Mouse (Mus musculus) CH12.LX (cell line): Measurements from ENCODE around the gene Hoxd4. TPM values are rescaled to one million over a fixed set of nuclear protein-coding genes. Genes with fewer than 3 reads are reported as not detected.

ENCODE experiments used
- DNase-seq: peaks from one replicate; pipeline ENCODE4 v3.0.0-alpha.2; 2013; ENCODE audit errors: extremely low read depth
- H3K27ac ChIP-seq: 2 replicates; pipeline ENCODE4 v1.5.1; 2012; ENCODE audit warnings: low read depth, mild to moderate bottlenecking, control low read depth, moderate library complexity; ENCODE audit not compliant: insufficient read depth
- H3K27me3 ChIP-seq: replicated peaks from 2 replicates; pipeline ENCODE3; 2012; ENCODE audit warnings: inconsistent platforms
- H3K36me3 ChIP-seq, 2 experiments: replicated peaks in 1 of 2; 2 replicates each; pipeline versions ENCODE3 to v1.6.1; 2012; ENCODE audit warnings: inconsistent platforms in 1 of 2, low read length in 1 of 2, mild to moderate bottlenecking in 1 of 2, mixed read lengths in 1 of 2, moderate library complexity in 1 of 2; ENCODE audit not compliant: control insufficient read depth in 1 of 2, insufficient read depth in 1 of 2
- H3K4me1 ChIP-seq, 2 experiments: 2 replicates each; pipeline ENCODE4 v1.6.1; 2012; ENCODE audit warnings: inconsistent platforms in 1 of 2, moderate library complexity in 1 of 2; ENCODE audit not compliant: insufficient read depth in 2 of 2, control insufficient read depth in 1 of 2
- H3K4me2 ChIP-seq: 2 replicates; pipeline ENCODE4 v1.6.1; 2012; ENCODE audit warnings: low read depth, mild to moderate bottlenecking, control low read depth; ENCODE audit not compliant: poor library complexity, insufficient read depth, severe bottlenecking
- H3K4me3 ChIP-seq, 3 experiments: fragments of 150-350 bp in 1 of 3; sonication (generic) in 1 of 3; replicated peaks in 1 of 3; 2 replicates each; pipeline versions ENCODE3 to v1.5.1; 2011 to 2012; ENCODE audit warnings: low read depth in 2 of 3, low read length in 2 of 3, mild to moderate bottlenecking in 2 of 3, moderate library complexity in 2 of 3, control low read depth in 1 of 3, improper control_type of control experiment in 1 of 3, inconsistent platforms in 1 of 3, mixed read lengths in 1 of 3; ENCODE audit not compliant: poor library complexity in 1 of 3
- H3K79me2 ChIP-seq: replicated peaks from 2 replicates; pipeline ENCODE4 v1.6.1; 2012; ENCODE audit warnings: mild to moderate bottlenecking, moderate library complexity; ENCODE audit not compliant: control insufficient read depth, poor library complexity, insufficient read depth, severe bottlenecking; ENCODE audit errors: extremely low read depth
- H3K9ac ChIP-seq: 2 replicates; pipeline ENCODE4 v1.6.1; 2012; ENCODE audit warnings: low read depth, mild to moderate bottlenecking, control low read depth, moderate library complexity; ENCODE audit not compliant: insufficient read depth
- H3K9me3 ChIP-seq: replicated peaks from 2 replicates; pipeline ENCODE3; 2012; ENCODE audit warnings: low read length, inconsistent platforms, mixed read lengths
- ELF1 ChIP-seq: IDR thresholded peaks from 2 replicates; pipeline ENCODE4 v1.6.1; 2014; ENCODE audit warnings: low read depth, mild to moderate bottlenecking, inconsistent platforms, low read length, improper control_type of control experiment
- ETS1 ChIP-seq: conservative IDR thresholded peaks from 2 replicates; pipeline ENCODE4 v1.6.1; 2012; ENCODE audit warnings: low read depth, mild to moderate bottlenecking, inconsistent platforms, low read length, improper control_type of control experiment, moderate library complexity
- HCFC1 ChIP-seq: IDR thresholded peaks from 2 replicates; pipeline ENCODE4 v1.6.1; 2012; ENCODE audit warnings: low read depth, mild to moderate bottlenecking, inconsistent platforms, low read length, improper control_type of control experiment
- IRF4 ChIP-seq: IDR thresholded peaks from 2 replicates; pipeline ENCODE4 v1.6.1; 2014; ENCODE audit warnings: low read depth, mild to moderate bottlenecking, inconsistent platforms, low read length, improper control_type of control experiment
- JUN ChIP-seq: IDR thresholded peaks from 2 replicates; pipeline ENCODE4 v1.6.1; 2011; ENCODE audit warnings: low read depth, mild to moderate bottlenecking, low read length, improper control_type of control experiment, moderate library complexity; ENCODE audit not compliant: insufficient read depth
- KAT2A ChIP-seq: IDR thresholded peaks from 2 replicates; pipeline ENCODE4 v1.6.1; 2012; ENCODE audit warnings: low read length, improper control_type of control experiment, inconsistent platforms; ENCODE audit not compliant: insufficient replicate concordance
- MXI1 ChIP-seq: IDR thresholded peaks from 2 replicates; pipeline ENCODE4 v1.6.1; 2011; ENCODE audit warnings: mild to moderate bottlenecking, low read depth, low read length, improper control_type of control experiment
- NELFE ChIP-seq: IDR thresholded peaks from 2 replicates; pipeline ENCODE4 v1.6.1; 2011; ENCODE audit warnings: low read depth, low read length, improper control_type of control experiment
- POLR2A ChIP-seq: IDR thresholded peaks from 2 replicates; pipeline ENCODE4 v1.6.1; 2011; ENCODE audit warnings: low read depth, mild to moderate bottlenecking, improper control_type of control experiment, low read length
- RCOR1 ChIP-seq: conservative IDR thresholded peaks from 2 replicates; pipeline ENCODE4 v1.6.1; 2012; ENCODE audit warnings: low read depth, mild to moderate bottlenecking, inconsistent platforms, low read length, improper control_type of control experiment
- SIN3A ChIP-seq: IDR thresholded peaks from 2 replicates; pipeline ENCODE4 v1.6.1; 2012; ENCODE audit warnings: low read length, improper control_type of control experiment, inconsistent platforms
- TBP ChIP-seq: conservative IDR thresholded peaks from 2 replicates; pipeline ENCODE4 v1.6.1; 2011; ENCODE audit warnings: low read depth, low read length, improper control_type of control experiment
- UBTF ChIP-seq: IDR thresholded peaks from 2 replicates; pipeline ENCODE4 v1.6.1; 2012; ENCODE audit warnings: low read depth, mild to moderate bottlenecking, inconsistent platforms, low read length, improper control_type of control experiment, moderate library complexity
- USF1 ChIP-seq: IDR thresholded peaks from 2 replicates; pipeline ENCODE4 v1.6.1; 2014; ENCODE audit warnings: low read depth, mild to moderate bottlenecking, inconsistent platforms, low read length, improper control_type of control experiment
- USF2 ChIP-seq: conservative IDR thresholded peaks from 2 replicates; pipeline ENCODE4 v1.6.1; 2011; ENCODE audit warnings: low read depth, low read length, improper control_type of control experiment
- ZC3H11A ChIP-seq: IDR thresholded peaks from 2 replicates; pipeline ENCODE4 v1.6.1; 2012; ENCODE audit warnings: low read depth, mild to moderate bottlenecking, inconsistent platforms, low read length, improper control_type of control experiment
- ZMIZ1 ChIP-seq: IDR thresholded peaks from 2 replicates; pipeline ENCODE4 v1.6.1; 2012; ENCODE audit warnings: low read depth, mild to moderate bottlenecking, inconsistent platforms, low read length, improper control_type of control experiment
- dilution Hi-C: fragments of 300-500 bp; cut with MboI; formaldehyde crosslinking; loops from 2 replicates; pipeline ENCODE4 v1.14.3; 2020; ENCODE audit warnings: low sequenced_read_pairs; ENCODE audit not compliant: extremely low pct_unique_long_range_greater_than_20kb, extremely low pct_ligation_motif_present
- in situ Hi-C: fragments of 300-500 bp; cut with MboI; formaldehyde crosslinking; loops from 3 replicates; pipeline ENCODE4 v1.14.3; 2019; ENCODE audit warnings: low sequenced_read_pairs, low pct_ligation_motif_present, low pct_unique_long_range_greater_than_20kb, mixed read lengths
- polyA plus RNA-seq: library from polyadenylated mRNA; unstranded; fragments of >175 nt; gene quantifications from 2 replicates; pipeline ENCODE4 v1.2.1, GENCODE M21; 2012; ENCODE audit warnings: low read depth; ENCODE audit not compliant: insufficient read length
- total RNA-seq, 2 experiments: library from RNA; depleted of rRNA; stranded (reverse); fragments of 300-350 nt in 1 of 2; fragments of >200 nt in 1 of 2; gene quantifications; 2 replicates each; pipeline ENCODE4 v1.2.3; 2012 to 2014

The Hoxd4 gene
- total and polyA plus RNA-seq, 3 experiments = 6.0 to 9.8 (median 6.3) TPM

GRCm38 (mm10) chr2:74687698-74688555 is 23.8 kb upstream of the Hoxd4 start:
- H3K4me1 ChIP-seq = no peaks in the 10 kb centered on the region
- dilution Hi-C loops = no loop called here
- no peak overlapping the region for H3K27ac ChIP-seq
- no peaks in the 10 kb centered on the region for H3K79me2 ChIP-seq
- no peak overlapping the region for H3K4me2 ChIP-seq
- TF ChIP-seq ZMIZ1 (no peak), POLR2A (no peak), ZC3H11A (no peak), USF2 (no peak), ETS1 (no peak), ELF1 (no peak), SIN3A (no peak), UBTF (no peak)
- no peak for DNase-seq
- H3K36me3 ChIP-seq = no peaks in the 10 kb centered on the region
- no peak overlapping the region for H3K9ac ChIP-seq
- no peak overlapping the region for H3K4me3 ChIP-seq
- H3K9me3 ChIP-seq = peaks cover 20% of the 10 kb centered on the region
- in situ Hi-C loops = loop anchor here (25.0 kb wide), 1 partner anchor 624 kb away; no protein-coding TSS in a partner anchor
- H3K27me3 ChIP-seq = no peaks in the 10 kb centered on the region

GRCm38 (mm10) chr2:74688795-74689573 is 22.7 kb upstream of the Hoxd4 start:
- Histone ChIP-seq H3K36me3 (no peaks in the 10 kb centered on the region), H3K4me3 (no peak overlapping the region), H3K9me3 (peaks cover 15% of the 10 kb centered on the region), H3K27me3 (no peaks in the 10 kb centered on the region), H3K79me2 (no peaks in the 10 kb centered on the region), H3K4me1 (no peaks in the 10 kb centered on the region), H3K27ac (no peak overlapping the region), H3K4me2 (no peak overlapping the region), H3K9ac (no peak overlapping the region)
- in situ Hi-C loops = loop anchor here (25.0 kb wide), 1 partner anchor 623 kb away; no protein-coding TSS in a partner anchor
- DNase-seq = no peak
- dilution Hi-C loops = no loop called here
- TF ChIP-seq ZMIZ1 = no peak
- no peak for TF ChIP-seq UBTF
- no peak for TF ChIP-seq MXI1
- no peak for TF ChIP-seq HCFC1
- no peak for TF ChIP-seq USF1
- no peak for TF ChIP-seq NELFE
- no peak for TF ChIP-seq TBP
- TF ChIP-seq JUN = no peak
- TF ChIP-seq ETS1 = no peak
- no peak for TF ChIP-seq ELF1
- TF ChIP-seq RCOR1 = no peak
- TF ChIP-seq USF2 = no peak
- no peak for TF ChIP-seq IRF4
- no peak for TF ChIP-seq KAT2A
